In genomic region chr3:101831189-101831858, GRCm38 (mm10) we compare ENCODE assay signal across 10 mouse cellular contexts. TPM values are rescaled to one million over a fixed set of nuclear protein-coding genes. Genes with fewer than 3 reads are reported as not detected.
A peak's percentile ranks its signal among the peaks of the same experiment; 100 is the strongest.
DNase-seq lines count a peak whose midpoint lies in the region; ATAC-seq and TF ChIP-seq lines count a peak whose summit lies in the region.
"Had no signal": no experiment of that assay in that cellular context is flagged by ENCODE, and none has a peak within 500 bp of the region (broad histone marks: within the 10 kb centered on the region; RNA-seq: fewer than 3 reads in every experiment).

No protein-coding gene starts in this region.

- no peaks in the 10 kb centered on the region for H3K9me3 ChIP-seq in limb, embryonic 11.5 days (ENCODE audit: control insufficient read depth, low read length)
- no peaks in the 10 kb centered on the region for H3K9me3 ChIP-seq in midbrain, embryonic 10.5 days (replicated peaks)
- H3K9me3 ChIP-seq: embryonic facial prominence, embryonic 12.5 days; hindbrain, embryonic 15.5 days had no signal

- no peak overlapping the region for H3K9ac ChIP-seq in limb, embryonic 11.5 days (ENCODE audit: low read length)
- H3K9ac ChIP-seq: embryonic facial prominence, embryonic 12.5 days; hindbrain, embryonic 15.5 days had no signal

- peak; percentile 88 for DNase-seq in adrenal gland, adult 2 months
- DNase-seq in fibroblast of lung, adult 2 months (ENCODE audit: low read depth): peak; percentile 69
- peak; percentile 68 for DNase-seq in limb, embryonic 11.5 days (ENCODE audit: low spot score)
- DNase-seq in retina, postnatal 1 day: peak; percentile 50
- no peak for DNase-seq in left cerebral cortex, adult 2 months (ENCODE audit: extremely low spot score in 1 of 2, low spot score in 2 of 2)
- no peak for DNase-seq in midbrain, embryonic 10.5 days (ENCODE audit: low spot score)
- DNase-seq in spleen, postnatal 10 days (ENCODE audit: low spot score in 2 of 2): no peak

- no peak for TF ChIP-seq CTCF in left cerebral cortex, adult 2 months (IDR thresholded peaks at IDR 0.05)

- H3K4me2 ChIP-seq in limb, embryonic 11.5 days (ENCODE audit: low read depth, severe bottlenecking): no peak overlapping the region
- H3K4me2 ChIP-seq: embryonic facial prominence, embryonic 12.5 days; hindbrain, embryonic 15.5 days had no signal

- intact Hi-C loops in left cerebral cortex, adult 2 months (cut with DNase I): no loop called here

- H3K4me1 ChIP-seq in limb, embryonic 11.5 days (ENCODE audit: control insufficient read depth, insufficient read depth, low read length): peaks cover 14% of the 10 kb centered on the region
- peaks cover 29% of the 10 kb centered on the region for H3K4me1 ChIP-seq in midbrain, embryonic 10.5 days

- 34% methylated on average over 10 of the region's 10 CpGs for WGBS in limb, embryonic 11.5 days
- 33% methylated on average over 10 of the region's 10 CpGs for WGBS in midbrain, embryonic 10.5 days

- no peak overlapping the region for H3K4me3 ChIP-seq in limb, embryonic 11.5 days (ENCODE audit: low read depth, low read length)
- H3K4me3 ChIP-seq in left cerebral cortex, adult 2 months: no peak overlapping the region
- H3K4me3 ChIP-seq in midbrain, embryonic 10.5 days: no peak overlapping the region
- H3K4me3 ChIP-seq: embryonic facial prominence, embryonic 12.5 days; hindbrain, embryonic 15.5 days had no signal

- no peaks in the 10 kb centered on the region for H3K27me3 ChIP-seq in limb, embryonic 11.5 days (ENCODE audit: control insufficient read depth, insufficient read depth, low read length)
- 0 out of 2 replicates have a peak, but pooled peaks cover 5% of the 10 kb centered on the region for H3K27me3 ChIP-seq in midbrain, embryonic 10.5 days (ENCODE audit: low read depth, poor library complexity, severe bottlenecking)
- H3K27me3 ChIP-seq: embryonic facial prominence, embryonic 12.5 days; hindbrain, embryonic 15.5 days had no signal

- H3K27ac ChIP-seq in limb, embryonic 11.5 days (replicated peaks; ENCODE audit: low read depth, low read length): 0 out of 2 replicates have a peak overlapping the region, but pooled peaks have one; percentile 36
- no peak overlapping the region for H3K27ac ChIP-seq in left cerebral cortex, adult 2 months
- no peak overlapping the region for H3K27ac ChIP-seq in midbrain, embryonic 10.5 days (replicated peaks)
- H3K27ac ChIP-seq: embryonic facial prominence, embryonic 12.5 days; hindbrain, embryonic 15.5 days had no signal

- no peaks in the 10 kb centered on the region for H3K36me3 ChIP-seq in limb, embryonic 11.5 days (ENCODE audit: control insufficient read depth, insufficient read depth, low read length)
- H3K36me3 ChIP-seq in midbrain, embryonic 10.5 days: no peaks in the 10 kb centered on the region
- H3K36me3 ChIP-seq: embryonic facial prominence, embryonic 12.5 days; hindbrain, embryonic 15.5 days had no signal

- ATAC-seq in limb, embryonic 11.5 days (ENCODE audit: insufficient number of reproducible peaks, low FRiP score, low TSS enrichment, low read depth): 0 out of 2 replicates have a peak, but pooled peaks have one; percentile 63
- ATAC-seq in inflammation-experienced regulatory T-cells, adult 6 months: no peak

RNA-seq across cellular contexts. Expression of gene Mab21l3, which starts 17.4 kb away (rescaled TPM):
- total RNA-seq in adrenal gland, adult 2 months (2021): 1 to 10 TPM in 1 of 2 experiments, under 1 TPM in 1; 0.23 to 1.2 TPM
- polyA plus RNA-seq in adrenal gland, adult 2 months (2012; rRNA removed): 0.33 and 0.42 TPM in 2 replicates
- polyA plus RNA-seq in limb, embryonic 11.5 days (2014; fragmentation: Nextera tagmentation; extraction: Ambion mirVana): 0.79 and 1.1 TPM in 2 replicates
- under 1 TPM; 0.12 to 0.32 TPM for total RNA-seq in left cerebral cortex, adult 2 months (2021)
- 0.43 and 0.60 TPM in 2 replicates for polyA plus RNA-seq in midbrain, embryonic 10.5 days (2016; fragmentation: Nextera tagmentation; extraction: Ambion mirVana)
- polyA plus RNA-seq in inflammation-experienced regulatory T-cells, adult 6 months (2017; shearing (Covaris generic)): under 1 TPM in 1 of 3 experiments, not detected in 2; 0.21 TPM

Comparison
In these comparisons a context has a peak if more than half of its experiments do, and no peak if none do; other contexts are left out.
1. DNase-seq: peak in adrenal gland, adult 2 months (single experiment), fibroblast of lung, adult 2 months (single experiment), limb, embryonic 11.5 days (single experiment) and retina, postnatal 1 day (single experiment); none in left cerebral cortex, adult 2 months (0 of 2), midbrain, embryonic 10.5 days (single experiment) and spleen, postnatal 10 days (0 of 2).